Mouse (Mus musculus): ENCODE results near the gene Wdr90. TPM values are rescaled to one million over a fixed set of nuclear protein-coding genes. Genes with fewer than 3 reads are reported as not detected.

Gene Wdr90
- polyA plus RNA-seq, 1 experiment from 2014 or later, result 8.2 TPM

GRCm38 (mm10) chr17:25876347-25876915 is 15.1 kb upstream of the Wdr90 start:
- no peaks in the 10 kb centered on the region for H3K9me3 ChIP-seq (ENCODE audit: control insufficient read depth, low read length)
- peaks cover 18 to 24% of the 10 kb centered on the region in 2 experiments for H3K4me1 ChIP-seq (ENCODE audit: control insufficient read depth in 2 of 2, insufficient read depth in 2 of 2, low read length in 2 of 2)
- H3K27me3 ChIP-seq (ENCODE audit: control insufficient read depth, insufficient read depth, low read length), result no peaks in the 10 kb centered on the region
- WGBS, result 69% methylated on average over 10 of the region's 10 CpGs
- H3K4me3 ChIP-seq (ENCODE audit: control insufficient read depth in 1 of 2, insufficient read depth in 1 of 2, low read depth in 1 of 2, low read length in 2 of 2), result peak overlapping the region in 1 of 2 experiments; percentile 77; a peak in 2 of 4 replicates
- H3K4me2 ChIP-seq (ENCODE audit: low read length), result peak overlapping the region; percentile 90
- no peak overlapping the region for H3K9ac ChIP-seq (ENCODE audit: low read length)
- H3K36me3 ChIP-seq (ENCODE audit: control insufficient read depth, insufficient read depth, low read length), result peaks cover 16% of the 10 kb centered on the region; the same call in 1 of the 2 replicates
- H3K27ac ChIP-seq (replicated peaks in 1 of 2; ENCODE audit: control insufficient read depth in 1 of 2, insufficient read depth in 1 of 2, low read depth in 2 of 2, low read length in 2 of 2), result no peak overlapping the region
- ATAC-seq (ENCODE audit: insufficient number of reproducible peaks, insufficient read depth, low FRiP score, low read depth), result no peak

- Histone ChIP-seq H3K27me3 (ENCODE audit: control insufficient read depth, insufficient read depth, low read length) (no peaks in the 10 kb centered on the region), H3K9me3 (ENCODE audit: control insufficient read depth, low read length) (no peaks in the 10 kb centered on the region), H3K4me2 (ENCODE audit: low read length) (peak overlapping the region; percentile 90), H3K4me1 (ENCODE audit: control insufficient read depth in 2 of 2, insufficient read depth in 2 of 2, low read length in 2 of 2) (peaks cover 13 to 23% of the 10 kb centered on the region in 2 experiments), H3K9ac (ENCODE audit: low read length) (peak overlapping the region; percentile 81), H3K27ac (replicated peaks in 1 of 2; ENCODE audit: control insufficient read depth in 1 of 2, insufficient read depth in 1 of 2, low read depth in 2 of 2, low read length in 2 of 2) (peak overlapping the region; percentile 82 to 89), H3K36me3 (ENCODE audit: control insufficient read depth, insufficient read depth, low read length) (peaks cover 16% of the 10 kb centered on the region; the same call in 1 of the 2 replicates), H3K4me3 (ENCODE audit: control insufficient read depth in 1 of 2, insufficient read depth in 1 of 2, low read depth in 1 of 2, low read length in 2 of 2) (peak overlapping the region; percentile 58 to 77)
- WGBS, result under 1% methylated on average over 59 of the region's 59 CpGs
- peak; percentile 84 for ATAC-seq (ENCODE audit: insufficient number of reproducible peaks, insufficient read depth, low FRiP score, low read depth)
Measured at GRCm38 (mm10) chr17:25875171-25876136, 14.2 kb upstream of the Wdr90 start.

GRCm38 (mm10) chr17:25874721-25875170 is 13.4 kb upstream of the Wdr90 start, which contains the start of gene Mettl26:
Gene Mettl26, plus strand, starts transcription at chr17:25875074.
- peak; percentile 49 for ATAC-seq (ENCODE audit: insufficient number of reproducible peaks, insufficient read depth, low FRiP score, low read depth)
- Histone ChIP-seq H3K4me1 (ENCODE audit: control insufficient read depth in 2 of 2, insufficient read depth in 2 of 2, low read length in 2 of 2) (peaks cover 13 to 23% of the 10 kb centered on the region in 2 experiments), H3K27me3 (ENCODE audit: control insufficient read depth, insufficient read depth, low read length) (no peaks in the 10 kb centered on the region), H3K4me2 (ENCODE audit: low read length) (peak within 1 kb of the TSS; percentile 90), H3K36me3 (ENCODE audit: control insufficient read depth, insufficient read depth, low read length) (peaks cover 16% of the 10 kb centered on the region; the same call in 1 of the 2 replicates), H3K4me3 (ENCODE audit: control insufficient read depth in 1 of 2, insufficient read depth in 1 of 2, low read depth in 1 of 2, low read length in 2 of 2) (peak within 1 kb of the TSS; percentile 58 to 77), H3K27ac (replicated peaks in 1 of 2; ENCODE audit: control insufficient read depth in 1 of 2, insufficient read depth in 1 of 2, low read depth in 2 of 2, low read length in 2 of 2) (peak within 1 kb of the TSS; percentile 82 to 89), H3K9me3 (ENCODE audit: control insufficient read depth, low read length) (no peaks in the 10 kb centered on the region), H3K9ac (ENCODE audit: low read length) (peak within 1 kb of the TSS; percentile 81)
- WGBS, result under 1% methylated on average over 25 of the region's 25 CpGs

- Histone ChIP-seq H3K9me3 (ENCODE audit: control insufficient read depth, low read length) (no peaks in the 10 kb centered on the region), H3K36me3 (ENCODE audit: control insufficient read depth, insufficient read depth, low read length) (peaks cover 16% of the 10 kb centered on the region; the same call in 1 of the 2 replicates), H3K9ac (ENCODE audit: low read length) (peak overlapping the region; percentile 81), H3K27ac (replicated peaks in 1 of 2; ENCODE audit: control insufficient read depth in 1 of 2, insufficient read depth in 1 of 2, low read depth in 2 of 2, low read length in 2 of 2) (peak overlapping the region; percentile 51 to 89), H3K4me1 (ENCODE audit: control insufficient read depth in 2 of 2, insufficient read depth in 2 of 2, low read length in 2 of 2) (peaks cover 13 to 23% of the 10 kb centered on the region in 2 experiments), H3K27me3 (ENCODE audit: control insufficient read depth, insufficient read depth, low read length) (no peaks in the 10 kb centered on the region), H3K4me2 (ENCODE audit: low read length) (peak overlapping the region; percentile 90), H3K4me3 (ENCODE audit: control insufficient read depth in 1 of 2, insufficient read depth in 1 of 2, low read depth in 1 of 2, low read length in 2 of 2) (peak overlapping the region; percentile 58 to 77)
- WGBS, result 9% methylated on average over 14 of the region's 14 CpGs
- no peak for ATAC-seq (ENCODE audit: insufficient number of reproducible peaks, insufficient read depth, low FRiP score, low read depth)
Measured at GRCm38 (mm10) chr17:25874148-25874720, 12.9 kb upstream of the Wdr90 start.

- Histone ChIP-seq H3K36me3 (ENCODE audit: control insufficient read depth, insufficient read depth, low read length) (peaks cover 10% of the 10 kb centered on the region; the same call in 1 of the 2 replicates), H3K9ac (ENCODE audit: low read length) (peak overlapping the region; percentile 81), H3K9me3 (ENCODE audit: control insufficient read depth, low read length) (no peaks in the 10 kb centered on the region), H3K27me3 (ENCODE audit: control insufficient read depth, insufficient read depth, low read length) (no peaks in the 10 kb centered on the region), H3K4me1 (ENCODE audit: control insufficient read depth in 2 of 2, insufficient read depth in 2 of 2, low read length in 2 of 2) (peaks cover 16 to 29% of the 10 kb centered on the region in 2 experiments), H3K4me2 (ENCODE audit: low read length) (peak overlapping the region; percentile 90), H3K27ac (replicated peaks in 1 of 2; ENCODE audit: control insufficient read depth in 1 of 2, insufficient read depth in 1 of 2, low read depth in 2 of 2, low read length in 2 of 2) (peak overlapping the region in 1 of 2 experiments; percentile 89; a peak in 2 of 4 replicates), H3K4me3 (ENCODE audit: control insufficient read depth in 1 of 2, insufficient read depth in 1 of 2, low read depth in 1 of 2, low read length in 2 of 2) (no peak overlapping the region)
- WGBS, result 71% methylated on average over 11 of the region's 11 CpGs
- no peak for ATAC-seq (ENCODE audit: insufficient number of reproducible peaks, insufficient read depth, low FRiP score, low read depth)
Measured at GRCm38 (mm10) chr17:25873405-25874147, 12.3 kb upstream of the Wdr90 start.

- no peak overlapping the region for H3K4me3 ChIP-seq (ENCODE audit: control insufficient read depth in 1 of 2, insufficient read depth in 1 of 2, low read depth in 1 of 2, low read length in 2 of 2)
- no peak overlapping the region for H3K27ac ChIP-seq (replicated peaks in 1 of 2; ENCODE audit: control insufficient read depth in 1 of 2, insufficient read depth in 1 of 2, low read depth in 2 of 2, low read length in 2 of 2)
- no peaks in the 10 kb centered on the region for H3K27me3 ChIP-seq (ENCODE audit: control insufficient read depth, insufficient read depth, low read length)
- peaks cover 16 to 29% of the 10 kb centered on the region in 2 experiments for H3K4me1 ChIP-seq (ENCODE audit: control insufficient read depth in 2 of 2, insufficient read depth in 2 of 2, low read length in 2 of 2)
- H3K9me3 ChIP-seq (ENCODE audit: control insufficient read depth, low read length), result no peaks in the 10 kb centered on the region
- 77% methylated on average over 3 of the region's 3 CpGs for WGBS
- peaks cover 1% of the 10 kb centered on the region; the same call in 1 of the 2 replicates for H3K36me3 ChIP-seq (ENCODE audit: control insufficient read depth, insufficient read depth, low read length)
- no peak overlapping the region for H3K4me2 ChIP-seq (ENCODE audit: low read length)
- no peak for ATAC-seq (ENCODE audit: insufficient number of reproducible peaks, insufficient read depth, low FRiP score, low read depth)
- H3K9ac ChIP-seq (ENCODE audit: low read length), result no peak overlapping the region
Measured at GRCm38 (mm10) chr17:25872676-25873075, 11.4 kb upstream of the Wdr90 start.

All from heart, embryonic 14.5 days (tissue).